Mouse (Mus musculus): ENCODE results near the gene Znrf2.

Znrf2 gene

GRCm38 (mm10) chr6:54816388-54817065 is at the start of gene Znrf2:
Gene Znrf2, plus strand, starts transcription at chr6:54816916.
- DNase-seq (ENCODE audit: low spot score in 2 of 2), result peak; percentile 84 to 90

- no peak for DNase-seq (ENCODE audit: low spot score in 2 of 2)
Observed at GRCm38 (mm10) chr6:54767746-54768145, 49.0 kb upstream of the Znrf2 start.

DNA sequence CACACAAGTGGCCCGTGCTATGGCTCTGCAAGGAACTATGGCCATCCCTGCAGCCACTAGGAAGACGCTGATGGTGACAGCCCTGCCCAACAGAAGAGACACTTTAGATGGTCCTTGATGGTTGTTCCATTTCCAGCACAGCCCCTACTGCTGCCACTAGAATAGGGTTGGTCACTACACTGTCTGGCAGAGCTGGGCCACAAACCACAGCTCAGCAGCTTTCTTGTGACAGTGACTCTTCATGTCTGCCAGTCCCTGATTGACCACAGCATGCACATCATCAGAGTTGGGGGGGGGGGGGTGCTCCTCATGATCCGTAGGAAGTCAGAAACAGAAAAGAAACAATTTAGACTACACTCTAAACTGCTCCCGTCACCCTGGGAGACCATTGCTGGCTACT is 46.0 kb upstream of the Znrf2 start:
- no peak for DNase-seq (ENCODE audit: low spot score in 2 of 2)

GRCm38 (mm10) chr6:54771171-54771570 is 45.5 kb upstream of the Znrf2 start:
- no peak for DNase-seq (ENCODE audit: low spot score in 2 of 2)

DNA sequence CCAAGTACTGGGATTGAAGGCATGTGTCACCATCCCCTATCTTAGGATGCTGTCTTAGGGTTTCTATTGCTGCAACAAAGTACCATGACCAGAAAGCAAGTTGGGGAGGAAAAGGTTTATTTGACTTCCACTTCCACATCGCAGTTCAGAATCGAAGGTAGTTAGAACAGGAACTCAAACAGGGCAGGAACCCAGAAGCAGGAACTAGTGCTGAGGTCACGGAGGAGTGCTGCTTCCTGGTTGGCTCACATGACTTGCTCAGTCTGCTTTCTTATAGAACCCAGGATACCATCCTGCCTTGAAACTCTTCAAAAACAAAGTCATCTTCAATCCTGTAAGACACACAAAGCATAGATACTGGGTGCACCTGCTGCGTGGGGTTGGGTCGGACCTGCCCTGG is 44.6 kb upstream of the Znrf2 start:
- no peak for DNase-seq (ENCODE audit: low spot score in 2 of 2)

DNA sequence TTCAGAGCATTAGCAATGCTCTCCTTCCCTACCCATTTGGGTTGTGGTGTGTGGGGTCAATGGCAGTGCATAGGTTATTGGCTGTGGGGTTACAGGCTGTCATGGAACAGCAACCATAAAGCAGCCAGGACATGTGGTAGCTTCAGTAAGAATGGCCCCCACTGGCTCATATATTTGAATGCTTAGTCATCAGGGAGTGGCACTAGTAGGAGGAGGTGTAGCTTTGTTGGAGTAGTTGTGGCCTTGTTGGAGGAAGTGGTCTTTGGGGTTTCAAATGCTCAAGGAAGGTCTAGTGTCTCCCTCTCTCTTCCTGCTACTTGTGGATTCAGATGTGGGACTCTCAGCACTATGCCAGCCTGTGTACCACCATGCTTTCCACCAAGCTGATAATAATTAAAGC is 41.0 kb upstream of the Znrf2 start:
- no peak for DNase-seq (ENCODE audit: low spot score in 2 of 2)

GRCm38 (mm10) chr6:54777661-54778060 is 39.1 kb upstream of the Znrf2 start:
- no peak for DNase-seq (ENCODE audit: low spot score in 2 of 2)

DNA sequence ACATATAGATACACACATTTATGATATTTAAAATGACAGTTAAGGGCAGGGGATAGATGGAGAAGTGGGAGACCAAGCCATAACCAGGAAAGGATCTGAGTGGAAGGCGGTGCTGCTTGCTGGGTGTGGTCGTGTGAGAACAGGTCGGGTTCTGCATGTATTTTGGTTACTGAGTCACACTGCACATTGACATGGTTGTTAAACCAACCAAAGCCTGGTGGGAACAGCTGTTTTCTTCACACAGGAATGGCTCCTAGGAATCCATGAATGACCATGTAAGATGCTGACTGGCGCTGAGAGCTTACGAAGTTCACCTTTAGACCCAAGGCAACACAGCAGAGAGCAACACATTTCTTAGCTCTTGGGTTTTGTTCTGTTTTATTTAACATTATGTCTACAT is 36.7 kb upstream of the Znrf2 start:
- DNase-seq (ENCODE audit: low spot score in 2 of 2), result no peak

DNA sequence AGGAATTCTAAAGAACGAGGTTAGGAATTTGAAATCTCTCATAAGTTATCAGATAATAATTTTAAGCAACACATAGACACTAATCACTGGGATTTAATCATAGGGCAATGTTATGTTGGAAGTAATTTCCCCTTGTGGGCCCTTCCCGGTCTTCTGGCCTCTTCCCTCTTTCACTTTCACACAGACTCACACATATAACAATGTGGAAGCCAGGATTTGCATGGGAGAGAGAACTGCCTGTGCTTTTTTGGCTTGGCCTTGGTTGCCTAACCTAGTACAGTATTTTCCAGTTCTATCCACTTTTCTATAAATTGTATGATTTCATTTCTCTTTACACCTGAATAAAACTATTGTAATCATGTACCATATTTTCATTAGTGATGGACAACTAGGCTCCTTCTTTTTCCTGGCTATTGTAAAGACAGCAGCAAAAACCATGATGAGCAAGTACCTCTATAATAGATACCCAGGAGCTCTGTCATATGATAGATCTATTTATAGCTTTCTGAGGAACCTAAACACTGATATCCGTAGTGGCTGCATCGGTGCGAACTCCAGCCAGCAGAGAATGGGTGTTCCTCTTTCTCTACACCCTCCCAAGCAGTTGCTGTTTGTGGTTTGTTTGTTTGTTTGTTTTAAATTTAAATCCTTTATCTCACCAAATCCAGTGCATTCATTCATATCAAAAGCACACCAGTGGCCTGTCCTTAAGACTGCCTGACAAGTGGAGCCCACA is 36.0 kb upstream of the Znrf2 start:
- no peak for DNase-seq (ENCODE audit: low spot score in 2 of 2)

- no peak for DNase-seq (ENCODE audit: low spot score in 2 of 2)
Observed at GRCm38 (mm10) chr6:54781881-54782280, 34.8 kb upstream of the Znrf2 start.

- no peak for DNase-seq (ENCODE audit: low spot score in 2 of 2)
Observed at GRCm38 (mm10) chr6:54785098-54785730, 31.5 kb upstream of the Znrf2 start.

- DNase-seq (ENCODE audit: low spot score in 2 of 2), result no peak
Observed at GRCm38 (mm10) chr6:54786766-54787165, 29.9 kb upstream of the Znrf2 start.

GRCm38 (mm10) chr6:54788493-54788892 is 28.2 kb upstream of the Znrf2 start:
- no peak for DNase-seq (ENCODE audit: low spot score in 2 of 2)

DNA sequence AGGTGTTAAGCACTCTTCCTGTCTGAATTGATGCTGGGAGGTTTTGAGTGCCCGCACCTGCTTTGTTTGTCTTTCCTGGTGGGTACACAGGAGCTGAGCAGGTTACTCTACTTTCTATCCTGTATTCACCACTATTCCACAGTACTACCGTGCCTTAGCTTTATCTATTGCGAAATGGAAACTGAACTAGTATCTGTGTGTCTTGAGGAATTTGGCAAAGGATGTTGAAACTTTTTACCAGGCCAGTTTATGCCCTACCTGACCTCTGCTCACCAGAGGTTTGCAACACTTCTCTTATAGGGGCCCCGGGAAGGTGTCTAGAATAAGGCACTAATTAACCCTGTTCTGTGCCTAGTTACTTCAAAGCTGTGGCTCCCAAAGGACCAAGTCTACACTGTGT is 27.6 kb upstream of the Znrf2 start:
- DNase-seq (ENCODE audit: low spot score in 2 of 2), result no peak

DNA sequence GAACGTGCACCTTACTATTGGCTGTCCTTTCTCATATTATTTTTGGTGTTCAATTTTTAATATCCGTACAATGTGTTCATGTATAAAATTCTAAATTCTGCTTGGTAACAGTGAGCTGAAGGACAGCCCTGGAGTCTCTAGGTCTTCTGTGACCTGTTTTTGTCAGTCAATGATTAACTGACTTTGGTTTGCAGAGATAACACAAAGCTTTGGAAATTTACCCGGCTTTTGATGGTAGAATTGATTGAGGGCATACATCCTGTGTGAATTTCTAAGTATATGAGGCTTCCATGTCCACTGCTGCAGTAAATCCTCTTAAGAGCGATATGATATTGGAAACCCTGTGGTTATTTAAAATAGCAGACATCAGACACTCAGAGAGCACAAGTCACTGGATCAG is 26.6 kb upstream of the Znrf2 start:
- no peak for DNase-seq (ENCODE audit: low spot score in 2 of 2)

- no peak for DNase-seq (ENCODE audit: low spot score in 2 of 2)
Observed at GRCm38 (mm10) chr6:54793853-54794252, 22.9 kb upstream of the Znrf2 start.

DNA sequence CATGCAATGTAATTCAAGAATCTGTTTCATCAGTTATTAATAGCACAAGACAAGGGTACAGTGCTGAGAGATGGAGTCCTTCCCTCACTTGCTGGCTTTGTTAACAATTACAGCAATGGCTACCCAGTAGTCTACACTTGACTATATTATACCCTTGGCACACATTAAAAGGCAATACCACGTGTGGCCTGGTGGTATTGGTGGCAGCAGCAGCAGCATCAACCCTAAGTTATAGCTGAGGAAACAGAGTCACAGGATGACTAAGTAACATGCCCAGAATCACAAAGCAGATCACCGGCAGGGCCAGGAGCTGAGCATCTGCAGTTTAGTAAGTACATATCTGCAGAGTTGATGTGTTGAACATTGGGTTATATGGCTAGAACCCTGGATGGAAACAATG is 22.3 kb upstream of the Znrf2 start:
- DNase-seq (ENCODE audit: low spot score in 2 of 2), result no peak

GRCm38 (mm10) chr6:54794991-54795390 is 21.7 kb upstream of the Znrf2 start:
- no peak for DNase-seq (ENCODE audit: low spot score in 2 of 2)

- no peak for DNase-seq (ENCODE audit: low spot score in 2 of 2)
Observed at GRCm38 (mm10) chr6:54795971-54796370, 20.7 kb upstream of the Znrf2 start.

DNA sequence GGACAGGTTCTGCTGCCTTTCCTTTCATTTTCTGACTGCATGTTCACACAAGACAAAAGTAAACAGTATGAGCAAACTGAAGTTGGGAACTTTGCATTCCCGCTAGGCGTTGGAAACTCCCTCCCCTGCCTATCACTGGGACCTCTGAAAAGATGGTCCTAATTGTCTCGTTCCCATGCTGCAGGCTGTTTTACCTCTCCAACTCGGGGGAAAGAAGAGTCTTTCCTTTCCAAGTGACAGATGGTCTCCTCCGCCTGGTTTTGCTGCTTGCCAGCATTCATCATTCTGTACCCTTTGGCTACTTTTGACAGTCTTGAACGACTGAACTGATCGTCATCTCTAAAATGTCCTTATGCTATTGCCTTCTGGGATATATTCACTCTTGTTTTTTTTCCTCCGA is 14.4 kb upstream of the Znrf2 start:
- peak in 1 of 2 experiments; percentile 30 for DNase-seq (ENCODE audit: low spot score in 2 of 2)

DNA sequence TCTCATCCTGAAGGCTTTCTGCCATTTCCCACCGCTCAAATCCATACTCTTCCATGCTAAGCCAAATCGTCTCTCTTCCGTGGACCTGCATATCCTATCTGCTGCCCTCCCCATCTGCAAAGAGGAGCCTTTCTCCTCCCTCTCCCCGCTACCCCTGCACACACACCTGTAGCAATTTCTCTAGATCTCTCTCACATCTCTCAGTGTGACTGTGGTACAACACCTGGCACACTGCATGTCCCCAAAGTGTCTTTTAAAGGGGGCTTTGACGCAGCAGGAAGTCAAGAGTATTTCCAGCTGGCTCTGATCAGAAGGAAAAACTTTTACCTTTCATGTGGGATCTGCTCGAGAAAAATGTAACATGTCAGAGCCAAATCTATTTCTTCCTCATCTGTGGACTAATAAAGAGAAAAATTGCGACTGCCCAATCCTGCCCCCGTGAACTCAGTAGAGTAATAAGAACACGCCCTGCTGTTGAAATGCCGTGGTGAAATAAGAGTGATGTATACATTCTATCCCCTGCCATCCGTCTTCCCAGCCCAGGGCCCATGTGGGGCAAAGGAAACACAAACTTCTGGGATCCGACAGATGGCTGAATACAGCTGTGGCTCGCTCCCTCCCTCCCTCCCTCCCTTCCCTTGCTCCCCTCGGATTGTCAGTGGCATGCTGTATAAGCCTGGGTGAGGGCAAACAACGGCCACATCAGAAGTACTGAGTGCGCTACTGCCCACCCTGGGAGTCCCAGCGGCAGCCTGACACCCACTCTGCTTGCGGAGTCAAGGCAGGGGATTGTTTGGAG is 12.5 kb upstream of the Znrf2 start:
- DNase-seq (ENCODE audit: low spot score in 2 of 2), result no peak

DNA sequence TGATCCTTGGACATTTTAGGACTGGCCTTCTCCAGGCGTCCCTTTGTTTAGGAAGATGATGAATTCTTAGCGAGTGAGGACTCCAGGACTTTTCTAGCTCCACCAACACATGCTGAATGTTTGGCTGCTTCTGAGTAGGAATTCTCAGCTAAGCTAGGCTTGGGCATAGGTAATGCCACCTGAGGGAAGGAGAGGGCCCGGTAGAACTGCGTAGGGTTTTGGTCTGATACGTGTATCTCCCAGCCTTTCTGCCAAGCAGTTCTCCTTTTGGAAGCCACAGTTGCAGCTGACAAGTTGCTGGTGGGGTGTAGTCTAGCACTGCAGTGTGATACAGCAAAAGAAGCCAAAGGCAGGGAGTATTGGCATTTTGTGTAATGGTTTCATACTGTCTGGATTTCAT is 10.9 kb upstream of the Znrf2 start:
- DNase-seq (ENCODE audit: low spot score in 2 of 2), result no peak
